Mouse (Mus musculus): ENCODE results near the gene Anks1b.

The Anks1b gene

DNA sequence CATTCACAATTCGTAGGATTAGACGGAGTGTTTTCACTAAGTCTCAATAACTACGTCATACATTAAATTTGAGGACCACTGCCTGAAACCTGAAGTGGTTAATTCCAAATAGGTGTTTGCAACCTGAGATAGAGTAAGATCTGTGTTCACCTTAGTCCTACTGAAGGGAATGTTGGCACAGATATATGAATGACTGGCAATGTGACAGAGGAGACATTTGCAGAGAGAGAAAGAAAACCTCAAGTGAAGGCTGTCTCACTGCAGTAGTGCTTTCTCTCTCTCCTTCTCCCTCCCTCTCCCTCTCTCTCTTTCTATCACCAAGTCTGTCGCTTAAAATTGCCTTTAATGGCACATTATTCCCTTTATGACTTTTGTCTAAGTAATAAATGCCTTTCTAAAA is 101.1 kb downstream of the Anks1b start:
- DNase-seq (ENCODE audit: low read depth, low spot score), result peak; percentile 50

DNA sequence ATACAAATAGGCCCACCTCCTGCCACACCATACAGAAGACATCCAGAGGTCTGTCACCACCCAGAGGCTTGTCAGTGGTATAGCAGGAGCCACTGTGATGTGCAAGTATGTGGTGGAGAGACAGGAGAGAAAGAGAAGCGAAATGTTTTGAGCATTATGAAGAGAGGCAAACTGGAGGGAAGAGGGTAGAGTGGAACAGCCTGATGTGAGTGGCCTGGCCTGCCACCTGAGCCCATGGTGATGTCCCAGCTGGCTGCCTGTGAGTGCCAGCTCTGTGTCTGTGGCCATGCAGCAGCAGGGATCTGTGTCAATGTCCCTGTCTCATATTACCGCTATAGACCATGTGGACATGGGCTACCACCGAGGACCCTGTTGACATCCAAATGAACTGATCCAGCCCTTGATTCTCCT is 102.1 kb downstream of the Anks1b start:
- DNase-seq (ENCODE audit: low read depth, low spot score), result peak; percentile 67

DNA sequence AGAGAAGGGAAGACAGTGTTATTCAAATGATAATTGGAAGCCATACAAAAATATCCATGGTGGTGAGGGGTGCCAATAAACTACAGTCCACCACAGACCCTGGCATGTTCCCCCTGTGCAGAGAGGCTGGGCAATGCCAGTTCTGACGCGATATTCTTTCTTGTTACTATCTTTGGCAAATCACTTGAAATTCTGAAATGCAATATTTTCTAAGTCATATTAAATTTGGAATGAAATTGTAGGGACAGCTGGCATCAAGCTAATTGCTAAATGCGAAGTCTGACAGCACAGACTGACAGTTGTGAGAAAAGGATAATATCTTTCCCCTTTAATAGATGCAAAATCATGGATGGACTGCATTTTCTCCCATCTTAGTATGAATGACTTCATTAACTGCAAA is 103.3 kb downstream of the Anks1b start:
- peak; percentile 66 for DNase-seq (ENCODE audit: low read depth, low spot score)

DNA sequence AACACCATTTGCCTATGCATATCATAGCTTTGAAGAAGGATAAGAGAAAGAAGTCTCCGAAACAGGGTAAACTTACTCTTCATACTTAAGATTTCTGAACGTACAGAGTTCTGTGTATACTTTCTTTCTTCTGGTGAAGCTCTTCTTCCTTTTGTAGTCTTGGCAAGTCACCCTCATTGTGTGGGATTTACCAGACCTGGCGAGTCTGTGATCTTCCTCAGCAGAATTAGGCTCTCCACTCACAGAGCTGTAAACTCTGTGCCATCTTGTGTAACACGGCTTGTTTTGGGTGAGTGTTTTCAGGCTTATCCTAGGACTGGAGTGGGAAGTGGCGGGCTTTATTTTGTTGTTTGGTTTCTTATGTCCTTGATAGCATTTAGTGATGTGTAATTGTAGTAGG is 120.9 kb downstream of the Anks1b start:
- peak; percentile 57 for DNase-seq (ENCODE audit: low read depth, low spot score)

DNA sequence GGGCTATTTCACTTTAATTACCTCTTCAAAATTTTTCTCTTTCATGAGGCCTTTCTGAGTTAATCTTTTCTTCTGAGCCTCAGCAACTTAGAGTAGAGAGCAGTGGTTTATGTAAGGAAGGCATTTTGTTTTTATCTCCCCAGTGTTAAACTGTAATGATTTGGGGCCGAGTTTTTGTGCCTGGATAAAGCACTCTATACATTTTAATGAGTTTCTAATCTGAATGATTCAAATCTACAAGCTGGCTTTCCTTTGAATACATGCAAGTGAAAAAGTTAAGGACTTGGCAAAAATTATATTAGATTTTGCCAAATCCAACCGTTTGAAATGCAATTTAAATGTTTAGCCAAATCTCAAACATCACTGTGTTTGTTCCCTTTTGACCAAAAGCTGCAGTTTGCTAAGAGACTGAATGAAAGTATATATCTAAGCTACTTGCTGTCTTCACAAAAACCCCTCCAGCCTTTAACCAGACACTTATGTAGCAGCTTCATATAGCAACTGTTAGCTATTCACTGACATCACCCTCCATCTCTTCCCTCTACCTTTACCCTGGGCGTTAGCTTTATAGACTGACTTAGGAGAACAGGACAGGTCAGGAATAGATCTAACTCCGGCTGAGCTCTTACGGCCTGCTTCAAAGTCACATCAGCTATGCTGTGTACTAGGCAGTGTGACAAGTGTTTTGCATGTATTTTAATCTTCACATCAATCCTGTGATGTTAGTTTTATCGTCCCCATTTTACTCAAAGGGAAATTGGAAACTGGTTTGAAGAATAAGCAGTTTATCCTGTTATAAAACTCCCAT is 122.5 kb downstream of the Anks1b start:
- DNase-seq (ENCODE audit: low read depth, low spot score), result peak; percentile 50

DNA sequence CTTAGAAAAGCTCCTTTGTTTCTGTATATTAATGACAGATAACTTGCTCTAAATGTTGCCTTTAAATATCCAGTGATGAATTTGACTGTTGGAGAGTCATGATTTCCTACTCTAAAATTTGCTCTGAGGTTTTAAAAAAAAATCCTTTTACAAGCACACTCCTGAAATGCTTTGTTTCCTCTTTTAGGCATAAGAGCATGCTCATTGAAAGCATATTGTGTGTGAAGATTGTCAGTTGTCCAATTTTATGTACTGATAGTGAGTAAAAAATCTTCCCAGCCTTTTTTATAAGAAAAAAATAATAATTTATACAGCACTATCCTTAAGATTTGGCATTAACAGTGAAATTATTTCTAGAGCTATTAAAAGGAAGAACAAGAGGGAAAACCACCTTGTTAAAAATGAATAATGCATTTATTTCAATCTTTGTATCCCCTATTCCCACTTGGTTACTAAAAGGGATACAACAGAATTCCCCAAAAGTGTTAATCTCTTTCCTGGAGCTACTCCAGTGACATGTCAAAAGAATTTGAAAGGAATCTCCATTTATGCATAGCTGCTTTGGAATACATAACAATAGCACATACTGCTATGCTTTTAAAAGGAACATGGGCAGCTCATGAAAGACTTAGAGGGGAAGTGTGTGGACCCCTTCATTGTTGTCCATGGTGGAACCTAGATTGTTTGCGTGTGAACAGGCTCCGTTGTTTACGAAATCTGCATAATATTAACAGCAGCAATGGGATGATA is 130.8 kb downstream of the Anks1b start:
- DNase-seq (ENCODE audit: low read depth, low spot score), result peak; percentile 16

DNA sequence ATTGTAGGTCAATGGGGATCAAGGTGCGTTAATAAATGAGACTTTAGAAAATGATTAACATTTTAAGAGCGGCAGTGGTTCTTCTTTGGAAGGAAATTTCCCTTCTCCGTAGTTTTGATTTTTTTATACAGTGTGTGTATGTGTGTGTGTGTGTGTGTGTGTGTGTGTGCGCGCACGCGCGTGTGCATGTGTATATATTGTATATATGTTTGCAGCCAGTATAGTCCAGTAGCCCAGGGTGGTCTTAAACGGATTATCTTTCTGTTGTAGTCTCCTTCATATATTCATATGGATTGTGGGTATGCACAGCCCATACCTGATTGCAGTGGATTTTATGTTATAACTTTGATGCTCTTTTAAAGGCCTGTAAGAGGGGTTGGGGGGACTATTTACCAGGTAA is 131.6 kb downstream of the Anks1b start:
- DNase-seq (ENCODE audit: low read depth, low spot score), result no peak

DNA sequence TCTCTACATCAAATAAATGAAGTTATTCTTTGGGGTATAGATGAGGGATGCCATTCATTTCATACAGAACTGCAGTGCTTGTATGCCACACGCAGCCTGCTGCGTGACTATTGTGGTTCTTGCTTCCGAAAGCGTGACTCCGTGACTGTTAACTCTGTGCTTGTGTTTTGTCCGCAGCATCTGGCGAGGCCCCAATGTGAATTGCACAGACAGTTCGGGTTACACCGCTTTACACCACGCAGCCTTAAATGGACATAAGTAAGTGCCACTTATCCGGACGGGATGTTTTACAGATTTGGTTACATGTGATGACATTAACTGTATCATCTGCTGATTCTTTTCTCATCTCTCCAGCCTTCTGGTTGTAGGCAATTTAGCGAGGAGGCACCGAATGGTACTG is 159.7 kb downstream of the Anks1b start:
- peak; percentile 27 for DNase-seq (ENCODE audit: low read depth, low spot score)

DNA sequence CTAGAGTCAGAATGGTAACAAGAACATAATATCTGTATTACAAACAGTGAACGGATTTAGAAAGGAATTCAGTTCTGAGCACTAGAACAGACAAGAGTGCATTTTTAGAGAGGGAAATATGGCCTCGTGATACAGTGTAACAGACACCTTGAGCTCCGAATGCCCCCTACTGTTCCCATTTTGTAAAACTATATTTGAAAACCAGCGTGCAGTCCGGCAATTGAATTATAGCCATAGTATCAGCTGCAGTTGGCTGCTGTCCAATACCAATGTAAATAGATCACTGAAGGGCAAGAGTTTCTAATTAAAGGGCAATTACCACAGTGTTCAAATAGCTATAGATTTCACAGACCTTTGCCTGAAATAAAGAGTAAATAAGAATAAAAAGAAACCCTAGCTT is 170.0 kb downstream of the Anks1b start:
- DNase-seq (ENCODE audit: low read depth, low spot score), result peak; percentile 69

DNA sequence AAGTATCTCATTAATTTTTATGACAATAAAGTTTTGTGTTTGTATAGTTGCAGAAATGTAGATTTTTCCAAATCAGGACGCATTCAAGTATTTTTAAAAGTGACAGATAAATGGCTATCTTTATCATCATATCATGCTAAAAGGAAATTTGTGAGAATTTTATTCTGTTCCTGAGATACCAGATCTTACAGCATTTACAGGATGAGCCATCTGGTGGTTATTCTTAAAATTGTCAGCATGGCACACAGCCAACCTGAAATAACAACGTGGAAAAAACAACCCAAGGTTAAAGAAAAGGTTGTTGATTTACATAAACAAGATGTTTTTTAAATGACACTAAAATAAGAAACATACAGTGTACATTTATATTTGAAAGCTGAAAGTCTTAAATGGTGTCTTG is 170.5 kb downstream of the Anks1b start:
- DNase-seq (ENCODE audit: low read depth, low spot score), result peak; percentile 84

DNA sequence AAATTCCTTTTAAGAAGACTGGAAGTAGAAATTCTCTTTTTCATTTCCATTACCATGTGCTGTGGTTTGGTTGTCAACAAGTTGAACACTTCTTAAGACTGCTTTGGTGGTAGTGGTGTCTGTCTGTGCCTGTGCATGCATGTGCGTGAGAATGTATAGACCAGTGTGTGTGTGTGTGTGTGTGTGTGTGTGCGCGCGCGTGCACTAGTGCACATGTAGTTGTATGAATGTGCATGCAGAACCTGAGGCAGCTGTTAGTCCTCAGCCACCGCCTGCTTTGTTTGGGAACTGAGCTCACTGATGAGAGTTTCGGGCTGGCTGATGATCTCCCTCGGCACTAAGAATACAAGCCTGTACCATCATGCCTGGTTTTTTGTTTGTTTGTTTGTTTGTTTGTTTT is 170.9 kb downstream of the Anks1b start:
- DNase-seq (ENCODE audit: low read depth, low spot score), result no peak

DNA sequence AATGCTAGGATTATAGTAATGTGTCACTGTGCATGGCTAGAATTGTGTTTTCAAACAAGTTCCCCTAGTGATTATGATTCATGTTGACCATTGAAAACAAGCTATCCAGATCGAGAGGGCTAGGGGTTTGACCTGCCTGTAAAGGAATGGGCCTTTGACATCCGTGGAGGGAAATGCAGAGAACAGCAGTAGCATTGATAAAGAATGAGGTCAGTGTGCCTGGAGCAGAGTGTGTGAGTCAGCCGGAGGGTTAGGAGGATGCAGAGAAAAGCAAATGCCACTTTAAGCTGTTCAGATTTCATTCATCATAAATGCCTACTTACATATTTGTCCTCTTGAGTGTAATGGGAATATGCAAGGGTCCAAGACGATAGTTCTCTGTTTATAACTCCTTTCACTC is 195.3 kb downstream of the Anks1b start:
- no peak for DNase-seq (ENCODE audit: low read depth, low spot score)

DNA sequence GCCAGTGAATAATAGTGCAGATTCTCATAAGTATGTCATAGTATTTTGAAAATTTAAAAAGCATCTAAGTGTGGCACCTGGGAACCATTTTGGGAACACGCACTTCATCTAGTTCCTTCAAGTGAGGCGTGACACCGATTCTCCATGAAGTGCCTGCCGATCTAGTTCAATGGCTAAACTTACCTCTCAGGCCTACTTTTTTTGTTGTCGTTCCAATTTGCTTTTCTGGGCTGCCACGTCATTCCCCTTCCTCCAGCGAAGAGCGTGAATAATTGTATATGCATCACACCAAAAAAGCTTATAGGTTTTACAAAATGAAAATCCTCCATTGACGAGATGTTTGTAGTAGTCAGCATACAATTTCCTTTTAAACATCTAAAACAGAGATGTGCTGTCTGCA is 204.6 kb downstream of the Anks1b start:
- peak; percentile 36 for DNase-seq (ENCODE audit: low read depth, low spot score)

DNA sequence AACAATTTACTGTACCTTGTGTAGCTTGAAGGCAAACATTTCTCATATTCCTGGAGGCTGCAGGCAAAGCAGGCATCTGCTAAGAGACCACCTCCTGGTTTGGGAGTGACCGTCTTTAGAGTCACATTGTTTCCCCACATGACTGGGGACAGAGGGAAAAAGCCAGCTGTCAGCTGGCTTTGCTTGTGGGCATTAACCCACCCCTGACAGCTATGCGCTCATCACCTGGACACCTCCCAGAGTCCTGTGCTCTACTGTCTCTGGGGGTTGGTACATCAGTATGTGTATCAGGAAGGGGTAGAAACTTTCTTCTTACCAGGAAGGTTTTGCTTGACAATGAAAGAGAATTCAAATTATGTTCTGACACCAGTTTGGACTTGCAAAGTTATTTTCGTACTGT is 207.8 kb downstream of the Anks1b start:
- peak; percentile 66 for DNase-seq (ENCODE audit: low read depth, low spot score)

DNA sequence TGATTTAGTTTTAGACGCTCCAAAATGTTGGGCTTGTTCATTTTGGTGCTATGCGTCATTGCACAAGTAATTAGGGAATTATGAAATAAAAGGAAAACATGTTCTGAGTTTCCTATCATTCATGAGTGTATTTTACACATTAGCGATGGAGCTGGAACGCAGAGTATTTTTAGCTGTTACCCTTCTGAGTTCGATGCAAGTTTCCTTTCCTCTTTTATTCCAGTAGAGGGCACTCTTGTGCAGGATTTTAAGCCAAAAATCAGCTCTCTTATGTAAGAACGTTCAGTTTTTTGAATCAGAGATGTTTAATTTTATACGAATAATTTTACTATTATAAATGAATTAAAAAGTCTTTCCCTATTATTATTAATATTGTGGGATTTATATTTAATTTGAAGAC is 208.3 kb downstream of the Anks1b start:
- peak; percentile 85 for DNase-seq (ENCODE audit: low read depth, low spot score)

DNA sequence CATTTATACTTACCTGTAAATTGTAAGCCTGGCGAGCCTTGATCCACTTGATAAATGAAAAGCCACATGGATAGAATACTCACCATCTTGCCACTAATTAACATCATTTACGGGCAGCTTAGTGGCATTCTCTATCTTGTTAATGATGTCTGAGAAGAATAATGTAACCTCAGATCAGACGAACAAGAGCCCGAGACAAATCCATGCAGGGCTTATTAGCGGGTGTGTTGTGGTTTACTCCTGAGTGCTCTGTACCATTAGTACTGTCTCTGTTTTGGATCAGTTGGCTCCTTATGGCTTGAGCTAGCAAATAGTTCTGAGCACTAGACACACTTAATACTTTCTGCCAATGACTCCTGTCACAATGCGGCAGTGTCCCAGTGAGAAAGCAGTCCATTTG is 220.6 kb downstream of the Anks1b start:
- no peak for DNase-seq (ENCODE audit: low read depth, low spot score)

DNA sequence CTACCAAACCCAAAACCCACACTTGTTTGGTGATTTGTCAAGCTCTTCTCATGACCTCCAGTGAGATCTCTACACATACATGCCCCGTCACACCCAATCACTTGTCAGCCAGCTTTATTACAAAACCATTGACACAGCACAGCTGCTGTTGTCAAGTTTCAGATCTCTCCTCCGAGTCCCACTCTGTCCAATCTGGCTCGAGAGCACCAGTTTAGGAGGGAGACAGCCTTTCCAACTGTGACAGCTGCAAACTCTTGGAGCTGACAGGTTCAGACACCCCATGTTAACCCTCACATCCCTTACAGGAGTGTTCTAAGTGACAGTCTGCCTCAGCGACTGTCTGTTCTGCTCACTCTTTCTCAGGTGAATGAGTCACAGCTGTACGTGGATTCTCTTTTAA is 239.4 kb downstream of the Anks1b start:
- peak; percentile 24 for DNase-seq (ENCODE audit: low read depth, low spot score)

DNA sequence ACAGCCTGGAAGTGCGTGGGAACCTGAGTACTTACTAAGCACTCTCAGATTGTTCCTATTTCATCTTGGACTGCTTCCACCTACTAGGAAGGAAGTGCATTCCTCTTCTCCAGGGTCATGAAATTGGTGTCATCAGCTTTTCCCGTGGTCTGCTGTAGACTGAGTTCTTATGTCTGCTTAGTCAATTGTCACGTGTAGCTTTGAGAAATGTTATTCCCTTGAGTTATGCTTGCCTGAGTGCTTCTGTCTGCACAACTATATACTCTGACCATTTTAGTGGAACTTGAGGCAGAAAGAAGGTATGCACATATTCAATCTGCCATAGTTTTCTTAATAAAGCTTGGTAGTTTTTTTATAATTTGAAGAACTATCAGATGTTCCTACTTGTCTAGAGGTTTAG is 243.6 kb downstream of the Anks1b start:
- no peak for DNase-seq (ENCODE audit: low read depth, low spot score)

DNA sequence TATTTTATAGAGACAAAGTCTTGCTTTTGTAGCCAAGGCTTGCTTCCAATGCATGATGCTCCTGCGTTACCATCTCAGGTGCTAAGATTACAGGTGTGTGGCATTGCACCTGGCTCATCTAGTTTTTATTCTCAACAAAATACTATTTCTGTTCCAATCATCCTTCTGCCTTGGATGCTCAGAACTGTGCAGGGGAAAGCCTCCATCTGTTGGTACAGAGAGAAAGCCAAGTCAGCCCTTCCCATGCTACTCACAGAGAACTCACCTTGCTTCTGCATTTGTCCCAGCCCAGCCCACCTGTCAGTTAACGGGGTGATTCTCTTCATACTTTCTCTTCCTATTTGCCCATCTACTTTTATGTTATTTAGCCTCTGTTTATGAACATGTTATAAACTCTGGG is 244.5 kb downstream of the Anks1b start:
- peak; percentile 89 for DNase-seq (ENCODE audit: low read depth, low spot score)

DNA sequence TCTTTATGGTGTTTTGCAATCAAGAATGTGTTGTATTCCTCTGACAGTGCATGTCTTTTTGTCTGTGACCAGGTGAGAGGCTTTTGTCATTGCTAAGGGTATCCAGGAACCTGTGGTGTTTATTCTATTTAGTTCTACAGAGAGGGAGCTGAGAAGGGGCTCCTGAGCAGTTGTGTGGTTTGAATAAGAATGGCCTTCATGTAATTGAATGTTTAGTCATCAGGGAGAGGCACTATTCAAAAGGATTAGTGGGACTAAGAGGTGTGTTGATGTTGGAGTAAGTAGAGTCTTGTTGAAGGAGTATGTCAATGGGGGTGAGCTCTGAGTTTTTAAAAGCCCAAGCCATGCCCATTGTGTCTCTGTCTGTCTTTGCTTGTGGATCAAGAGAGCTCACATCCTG is 264.2 kb downstream of the Anks1b start:
- DNase-seq (ENCODE audit: low read depth, low spot score), result no peak

DNA sequence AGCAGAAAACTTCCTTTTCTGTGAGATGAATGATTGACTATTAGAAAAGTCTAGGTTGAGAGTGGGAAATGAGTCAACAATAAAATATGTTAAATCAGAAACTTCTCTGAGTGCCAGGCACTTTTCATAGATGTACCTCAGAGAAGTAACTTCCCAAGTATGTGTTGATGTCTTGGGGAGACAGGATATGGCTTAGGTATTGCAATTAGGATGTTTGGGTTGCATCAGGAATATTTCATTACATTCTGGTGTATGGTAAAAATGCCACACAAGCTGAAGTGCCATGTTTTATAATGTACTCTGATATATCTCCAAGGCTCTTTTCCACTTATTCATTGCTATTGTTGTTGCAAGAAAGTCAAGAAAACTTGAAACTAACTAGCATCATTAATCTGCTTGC is 267.6 kb downstream of the Anks1b start:
- no peak for DNase-seq (ENCODE audit: low read depth, low spot score)

DNA sequence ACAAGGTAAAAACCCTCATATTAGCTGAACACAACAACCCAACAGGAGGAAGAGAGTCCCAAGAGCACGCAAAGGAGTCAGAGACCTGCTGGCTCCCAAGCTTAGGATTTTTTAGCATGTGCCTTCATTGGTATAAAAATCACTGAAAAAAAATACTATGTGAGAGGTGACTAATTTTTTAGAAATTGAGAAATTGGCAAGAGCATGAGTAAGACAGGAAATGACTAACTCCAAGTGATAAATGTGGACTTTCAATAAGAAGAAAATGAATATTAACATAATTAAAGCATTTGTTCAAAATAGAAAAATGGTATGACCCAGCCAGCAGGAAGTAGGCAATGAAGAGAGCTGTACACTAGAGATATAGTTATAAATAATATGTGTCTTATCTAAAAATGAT is 271.1 kb downstream of the Anks1b start:
- no peak for DNase-seq (ENCODE audit: low read depth, low spot score)

DNA sequence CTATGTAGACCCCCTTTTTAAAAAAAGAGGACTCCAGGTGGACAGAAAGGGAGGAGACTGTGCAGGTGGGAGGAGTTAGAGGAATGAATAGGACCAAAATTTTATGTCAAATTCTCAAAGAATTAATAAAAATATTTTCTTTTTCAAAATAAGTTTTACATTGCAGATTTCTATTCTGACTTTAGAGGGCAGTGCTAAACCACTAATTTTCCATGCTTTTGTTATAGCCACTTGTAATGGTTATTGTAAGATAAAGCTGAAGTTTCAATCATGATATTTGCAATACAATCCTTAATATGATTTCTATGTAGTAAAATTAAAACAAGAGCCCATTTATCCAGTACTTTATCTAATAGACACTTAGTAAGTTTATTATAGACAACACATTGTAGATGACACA is 278.2 kb downstream of the Anks1b start:
- peak; percentile 31 for DNase-seq (ENCODE audit: low read depth, low spot score)

All from brain, adult 2 months (tissue).